Mouse (Mus musculus): Measurements from ENCODE around the gene Akap13.
"Not testable (repeated sequence)": the region's sequence is repeated elsewhere in the genome, so short reads cannot be mapped to it uniquely, and the experiment has no call there.

Gene Akap13

GRCm38 (mm10) chr7:75791092-75791837, 335.9 kb downstream of the Akap13 start:
- DNase-seq (ENCODE audit: low spot score in 2 of 2) = not testable (repeated sequence)

DNA sequence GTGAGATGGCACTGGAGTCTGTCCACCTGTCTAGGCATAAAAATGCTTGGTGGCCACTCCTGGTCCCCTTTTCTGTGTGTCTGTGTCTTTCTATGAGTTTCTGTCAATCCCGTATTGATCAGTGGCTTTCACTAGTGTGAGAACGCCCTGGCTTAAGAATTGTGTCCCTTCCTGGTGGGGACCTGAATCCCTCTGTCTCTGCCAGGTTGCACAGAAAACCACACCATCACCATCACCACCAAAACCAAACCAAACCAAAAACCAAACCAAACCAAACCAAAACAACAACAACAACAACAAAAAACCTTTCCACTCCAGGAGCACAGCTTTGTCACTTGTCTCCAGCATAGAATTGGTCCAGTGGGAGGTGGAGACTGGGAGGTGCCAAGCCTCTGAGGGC, 337.8 kb downstream of the Akap13 start:
- no peak for DNase-seq (ENCODE audit: low spot score in 2 of 2)

DNA sequence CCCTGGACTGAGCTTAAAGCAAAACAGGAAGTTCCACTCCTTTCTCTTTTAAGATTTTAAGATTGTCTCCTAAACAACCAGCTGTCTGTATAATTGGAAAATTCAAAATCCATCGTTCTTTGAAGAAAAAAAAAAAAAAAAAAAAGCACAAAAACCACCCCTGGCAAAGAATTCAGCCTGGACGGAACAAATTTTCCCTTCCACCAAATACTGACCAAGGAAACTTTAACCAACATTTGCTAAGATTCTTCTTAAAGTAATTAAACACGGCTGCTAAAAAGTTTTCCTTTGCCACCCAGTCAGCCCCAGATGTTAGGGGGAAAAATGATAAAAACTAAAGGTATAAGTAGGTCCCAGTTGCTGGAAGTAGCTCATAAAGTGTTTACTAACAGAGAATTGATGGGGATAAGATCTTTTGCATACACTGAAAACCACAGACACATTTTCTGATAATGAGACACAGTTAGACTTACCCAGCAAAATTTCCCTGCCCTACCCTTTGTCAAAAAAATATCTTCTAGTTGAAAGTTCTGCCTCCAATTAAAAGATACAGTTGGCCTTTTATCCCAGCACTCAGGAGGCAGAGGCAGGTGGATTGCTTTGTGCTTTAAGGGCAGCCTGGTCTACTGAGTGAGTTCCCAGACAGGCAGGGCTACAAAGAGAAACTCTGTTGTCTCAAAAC, 338.5 kb downstream of the Akap13 start:
- no peak for DNase-seq (ENCODE audit: low spot score in 2 of 2)

- DNase-seq (ENCODE audit: low spot score in 2 of 2) = no peak
Observed at GRCm38 (mm10) chr7:75795106-75795505, 339.8 kb downstream of the Akap13 start.

- DNase-seq (ENCODE audit: low spot score in 2 of 2) = no peak
Observed at GRCm38 (mm10) chr7:75796474-75796873, 341.1 kb downstream of the Akap13 start.

GRCm38 (mm10) chr7:75800530-75800929, 345.2 kb downstream of the Akap13 start:
- no peak for DNase-seq (ENCODE audit: low spot score in 2 of 2)

- DNase-seq (ENCODE audit: low spot score in 2 of 2) = no peak
Observed at GRCm38 (mm10) chr7:75801022-75801421, 345.7 kb downstream of the Akap13 start.

DNA sequence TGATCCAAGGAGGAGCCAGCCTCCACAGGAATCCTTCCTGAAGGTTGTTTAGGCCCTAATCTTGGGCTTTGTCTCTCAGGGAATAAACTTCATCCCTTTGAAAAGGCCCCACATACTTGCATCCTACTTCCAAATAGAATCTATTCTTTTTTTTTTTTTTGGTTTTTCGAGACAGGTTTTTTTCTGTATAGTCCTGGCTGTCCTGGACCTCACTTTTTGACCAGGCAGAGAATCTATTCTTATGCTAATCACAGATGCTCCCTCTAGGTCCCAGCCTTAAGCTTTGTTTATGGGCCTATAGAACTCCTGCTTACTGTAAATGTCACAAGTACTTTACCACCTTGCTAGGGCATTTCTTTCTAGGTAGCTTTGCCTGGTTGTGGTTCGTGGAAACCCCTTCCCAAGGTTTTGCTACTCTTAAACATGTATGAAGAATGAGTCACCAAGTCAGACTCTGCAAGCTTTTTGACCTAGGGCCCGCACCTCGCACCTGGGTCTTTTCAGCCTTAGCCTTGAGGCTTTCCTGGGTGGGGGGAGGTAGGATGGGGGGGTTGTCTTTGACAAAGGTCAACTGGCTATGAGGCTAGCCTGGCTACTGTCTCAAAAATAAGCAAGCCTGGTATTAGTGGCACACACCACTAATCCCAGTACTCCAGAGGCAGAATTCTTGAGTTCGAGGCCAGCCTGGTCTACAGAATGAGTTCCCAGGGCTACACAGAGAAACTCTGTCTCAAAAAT, 346.5 kb downstream of the Akap13 start:
- DNase-seq (ENCODE audit: low spot score in 2 of 2) = no peak

- DNase-seq (ENCODE audit: low spot score in 2 of 2) = no peak
Observed at GRCm38 (mm10) chr7:75802887-75803286, 347.6 kb downstream of the Akap13 start.

All from right cerebral cortex, postnatal 36 days (tissue).